Mouse (Mus musculus) heart, postnatal 36 days (tissue): Measurements from ENCODE around the gene Ing3. TPM values are rescaled to one million over a fixed set of nuclear protein-coding genes. Genes with fewer than 3 reads are reported as not detected.

ENCODE experiments used
- DNase-seq, 2 experiments: peaks; one replicate each; pipeline ENCODE4 v3.0.0; 2021 to 2022
- intact Hi-C: fragments of 180-260 bp; cut with DNase I; formaldehyde crosslinking; loops from one replicate; pipeline ENCODE4 v1.15.1; 2025
- total RNA-seq, 2 experiments: library from RNA; stranded (reverse); gene quantifications; 2 replicates each; pipeline ENCODE4 v1.2.3; 2021

The Ing3 gene
- 10 to 100 TPM; 14.1 to 14.4 TPM for total RNA-seq

DNA sequence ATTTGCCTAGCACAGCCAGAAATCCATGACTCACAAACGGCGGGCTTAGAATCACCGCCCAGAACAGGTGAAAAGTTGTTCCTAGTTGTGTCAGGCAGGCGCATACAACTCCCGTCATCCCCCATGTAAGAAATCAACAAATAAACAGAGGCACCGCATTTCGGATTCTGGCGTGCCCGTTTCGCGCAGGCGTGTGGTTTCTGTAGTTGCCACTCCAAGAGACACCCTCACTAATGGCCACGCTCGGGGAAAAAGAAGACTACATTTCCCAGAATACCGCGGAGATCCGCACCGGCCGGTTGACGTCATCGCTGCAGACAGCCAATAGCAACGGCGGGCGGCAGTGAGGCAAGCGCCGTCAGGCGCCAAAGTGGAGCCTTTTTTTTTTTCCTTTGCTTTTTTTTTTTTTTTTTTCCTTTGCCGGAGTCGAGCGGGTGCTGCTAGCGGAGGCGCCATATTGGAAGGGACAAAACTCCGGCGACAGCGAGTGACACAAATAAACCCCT, at the start of gene Ing3:
Ing3 (plus strand) TSS at position 346 of the 506 bp plus-strand sequence.
- DNase-seq = peak; percentile 92 to 94
- intact Hi-C loops = loop anchor here (2.0 to 5.0 kb wide), 2 partner anchors 98 to 152 kb away; no protein-coding TSS in a partner anchor

DNA sequence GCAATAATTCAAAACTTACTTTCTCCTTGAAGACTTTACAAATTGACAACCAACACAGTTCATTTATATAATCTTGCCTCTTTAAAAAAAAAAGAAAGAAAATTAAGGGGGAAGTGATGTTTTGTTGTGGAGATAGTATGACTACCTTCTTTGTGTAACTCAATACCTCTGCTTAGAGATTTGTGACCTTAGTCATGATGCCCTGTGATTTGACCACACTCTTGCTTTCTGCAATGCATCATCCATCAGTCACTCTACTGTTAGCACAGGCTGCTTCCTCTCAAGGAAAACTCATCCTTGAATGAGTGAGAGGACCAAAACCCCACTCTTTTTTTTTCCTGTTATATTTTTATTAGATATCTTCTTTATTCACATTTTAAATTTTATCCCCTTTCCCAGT, 39.7 kb upstream of the Ing3 start:
- intact Hi-C loops = no loop called here
- no peak for DNase-seq

DNA sequence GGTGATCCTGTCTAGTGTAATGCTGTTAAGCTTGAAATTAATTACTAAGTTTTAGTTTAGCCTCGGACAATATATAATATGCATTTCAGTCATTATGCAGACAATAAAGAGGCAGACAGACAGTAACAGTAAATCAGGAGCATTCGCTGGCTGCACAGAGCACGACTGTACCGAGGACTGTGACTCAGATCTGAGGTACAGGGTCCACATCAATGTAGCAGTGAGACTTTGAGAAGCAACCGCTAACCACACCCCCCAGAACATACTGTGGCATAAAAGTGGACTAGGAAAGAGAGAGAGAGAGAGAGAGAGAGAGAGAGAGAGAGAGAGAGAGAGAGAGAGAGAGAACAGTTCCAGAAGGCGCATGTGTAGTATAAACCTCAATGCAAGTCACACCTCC, 38.6 kb upstream of the Ing3 start:
- intact Hi-C loops = no loop called here
- DNase-seq = no peak

DNA sequence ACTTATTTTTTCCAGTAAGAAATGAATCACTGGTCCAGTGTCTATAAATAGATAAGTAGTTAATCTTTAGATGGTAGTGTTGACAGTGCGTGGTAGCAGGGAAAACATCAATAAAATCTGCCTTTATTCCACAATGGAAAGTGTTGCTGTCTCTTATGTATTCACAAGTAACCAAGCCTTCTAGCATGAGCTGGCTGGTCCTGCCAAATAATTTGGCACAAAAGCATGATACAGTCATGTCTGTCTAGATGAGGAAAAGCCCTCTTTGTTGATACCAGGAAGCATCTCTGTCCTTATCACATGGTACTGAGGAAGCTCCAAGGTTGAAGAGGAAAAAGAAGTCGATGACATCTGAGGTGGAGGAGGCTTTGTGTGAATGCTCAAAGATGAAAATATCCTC, 32.8 kb upstream of the Ing3 start:
- intact Hi-C loops = no loop called here
- no peak for DNase-seq

DNA sequence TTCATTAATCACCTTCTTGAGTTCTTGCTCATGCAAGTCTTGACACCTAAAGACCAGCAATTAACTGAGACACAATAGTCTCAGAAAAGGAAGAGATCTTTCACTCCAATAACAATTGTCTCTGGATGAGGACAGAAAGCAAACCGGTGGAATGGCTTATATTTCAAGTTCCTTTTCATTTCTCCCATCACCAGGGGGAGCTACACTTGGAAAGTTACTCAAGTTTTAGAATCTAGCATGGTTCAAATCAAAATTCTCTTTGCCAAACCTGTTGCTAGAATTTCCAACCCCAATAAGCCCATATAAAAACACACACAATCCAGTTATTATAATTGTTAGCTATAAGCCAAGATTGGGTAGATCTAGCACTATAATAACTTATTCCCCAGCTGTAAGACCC, 25.2 kb upstream of the Ing3 start:
- intact Hi-C loops = no loop called here
- DNase-seq = no peak

DNA sequence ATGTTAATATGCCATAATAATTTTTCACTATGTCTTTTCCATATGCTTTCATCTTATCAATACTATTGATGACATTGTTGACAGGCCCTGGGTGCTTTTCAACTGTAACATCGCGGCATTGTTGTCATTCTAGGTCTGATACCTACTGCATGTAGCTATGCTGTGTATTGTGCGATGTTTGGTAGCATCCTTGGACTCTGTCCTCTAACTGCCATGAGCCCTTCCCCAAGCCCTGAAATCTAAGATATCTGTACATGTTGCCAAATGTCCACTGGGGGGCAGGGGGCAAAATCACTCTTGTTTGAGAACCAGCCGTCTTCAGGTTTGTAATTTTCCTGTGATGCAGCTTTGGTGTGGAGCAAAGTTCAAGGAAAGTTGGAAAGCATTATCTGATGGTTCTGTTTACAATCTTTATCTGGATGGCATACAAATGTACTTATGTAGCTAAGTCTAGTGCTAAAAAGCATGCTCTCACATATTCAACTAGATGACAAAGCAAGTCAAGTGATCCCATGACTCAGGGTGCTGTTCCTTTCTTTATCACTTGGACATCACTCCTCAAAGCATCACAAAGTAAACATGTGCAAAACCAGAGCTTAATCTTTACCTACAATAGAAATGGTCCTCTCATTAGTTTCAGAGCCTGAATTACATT, 11.3 kb upstream of the Ing3 start:
- intact Hi-C loops = no loop called here
- no peak for DNase-seq

DNA sequence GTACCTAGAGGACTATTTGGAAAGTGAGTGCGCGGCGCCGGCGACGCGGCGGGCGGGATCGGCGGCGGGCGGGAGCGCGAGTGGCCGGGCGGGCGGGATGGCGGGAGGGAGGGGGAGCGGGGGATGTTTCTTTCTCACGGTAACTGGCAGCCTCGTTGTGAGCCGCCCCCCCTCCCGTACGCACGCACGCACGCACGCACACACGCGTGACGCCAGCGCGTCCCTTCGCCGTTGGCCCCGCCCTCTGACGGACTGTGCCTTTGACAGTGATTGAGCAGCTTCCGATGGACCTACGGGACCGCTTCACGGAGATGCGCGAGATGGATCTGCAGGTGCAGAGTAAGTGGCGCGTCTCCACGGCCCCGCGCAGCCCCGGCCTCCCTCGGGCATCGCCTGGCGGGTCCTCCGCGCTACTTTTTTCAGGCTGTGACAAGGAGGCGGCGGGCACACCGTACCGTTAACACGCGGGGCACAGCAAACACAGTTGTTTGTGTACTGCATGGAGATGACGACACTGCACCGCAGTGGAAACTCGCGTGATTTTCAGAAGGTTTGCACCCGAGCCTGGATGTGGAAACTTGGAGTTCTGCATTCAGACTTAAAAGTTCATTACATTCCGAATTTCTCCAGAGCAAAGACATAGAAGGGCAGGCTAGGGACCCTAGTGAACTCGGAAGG, 539 bp downstream of the Ing3 start:
- DNase-seq = peak; percentile 96
- intact Hi-C loops = loop anchor here (2.0 to 5.0 kb wide), 3 partner anchors 67 to 153 kb away; no protein-coding TSS in a partner anchor

DNA sequence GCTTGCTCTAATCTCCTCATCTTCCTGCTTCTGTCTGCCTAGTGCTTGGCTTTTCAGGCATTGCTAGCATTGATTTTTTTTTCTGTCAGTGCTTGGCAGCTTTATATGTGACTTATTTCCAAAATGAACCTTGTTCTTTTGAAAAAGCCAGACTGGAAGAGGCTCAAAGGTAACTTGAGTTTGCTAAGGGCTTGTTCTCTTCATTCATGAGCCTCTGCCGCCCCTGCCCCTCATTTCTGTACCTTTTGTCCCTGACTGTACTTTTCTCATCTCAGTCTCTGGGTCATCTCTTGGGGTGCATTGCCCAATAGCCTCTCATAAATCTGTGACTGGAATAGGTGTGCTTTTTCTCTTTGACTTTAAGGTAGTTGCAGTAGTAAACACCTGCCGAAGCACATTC, 1.3 kb downstream of the Ing3 start:
- intact Hi-C loops = loop anchor here (2.0 kb wide), 1 partner anchor 66 kb away; no protein-coding TSS in a partner anchor
- no peak for DNase-seq

DNA sequence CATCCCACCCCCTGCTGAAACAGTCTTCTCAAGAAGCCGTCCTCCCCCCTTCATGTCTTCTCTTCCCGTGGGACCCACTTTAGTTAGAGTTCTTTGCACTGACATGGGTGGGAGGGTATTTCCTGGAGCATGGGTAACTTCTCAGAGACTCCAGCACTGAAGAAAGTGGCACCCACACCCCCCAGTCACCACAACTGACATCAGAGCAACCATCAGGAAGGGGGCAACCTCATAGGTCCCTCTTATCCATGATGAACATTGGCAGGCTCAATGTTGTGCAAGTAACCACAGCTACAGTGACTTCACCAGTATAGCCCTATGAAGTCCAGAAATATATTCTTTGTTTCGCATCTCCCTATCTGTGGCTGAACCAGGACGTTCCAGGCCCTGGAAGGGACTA, 6.1 kb downstream of the Ing3 start:
- DNase-seq = no peak
- intact Hi-C loops = no loop called here

DNA sequence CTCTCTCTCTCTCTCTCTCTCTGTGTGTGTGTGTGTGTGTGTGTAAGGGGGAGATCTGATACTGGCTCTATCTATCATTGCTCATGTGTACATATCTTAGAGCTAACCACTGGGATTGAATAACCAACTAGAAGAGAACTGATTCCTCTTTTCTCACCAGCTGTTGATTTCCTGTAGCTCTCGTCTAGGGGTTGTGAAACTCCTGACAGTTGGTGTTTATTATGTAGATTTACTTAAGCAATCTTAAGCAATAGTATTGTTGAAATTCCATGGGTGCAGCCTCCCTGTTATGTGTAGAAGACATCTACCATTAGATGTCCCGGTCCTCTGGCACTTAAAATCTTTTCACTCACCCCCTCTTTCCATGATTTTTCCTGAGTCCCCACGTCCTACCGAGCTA, 9.6 kb downstream of the Ing3 start:
- intact Hi-C loops = no loop called here
- no peak for DNase-seq

DNA sequence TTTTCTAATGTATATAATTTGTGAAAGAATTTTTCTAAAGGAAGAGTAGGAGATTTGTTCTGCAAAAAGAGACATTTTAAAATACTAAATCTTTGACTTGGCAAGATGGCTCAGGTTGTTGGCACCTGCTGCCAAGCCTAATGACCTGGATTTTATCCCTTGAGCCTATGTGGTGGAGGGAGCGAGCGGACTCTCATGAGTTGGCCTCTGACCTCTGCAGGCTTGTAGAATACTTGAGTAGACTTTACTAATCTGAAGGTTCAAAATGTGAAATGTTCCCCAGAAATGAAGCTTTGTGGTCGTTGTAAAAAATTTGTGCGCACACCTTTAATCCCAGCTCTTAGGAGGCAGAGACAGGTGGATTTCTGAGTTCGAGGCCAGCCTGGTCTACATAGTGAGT, 10.5 kb downstream of the Ing3 start:
- intact Hi-C loops = no loop called here
- DNase-seq = no peak

DNA sequence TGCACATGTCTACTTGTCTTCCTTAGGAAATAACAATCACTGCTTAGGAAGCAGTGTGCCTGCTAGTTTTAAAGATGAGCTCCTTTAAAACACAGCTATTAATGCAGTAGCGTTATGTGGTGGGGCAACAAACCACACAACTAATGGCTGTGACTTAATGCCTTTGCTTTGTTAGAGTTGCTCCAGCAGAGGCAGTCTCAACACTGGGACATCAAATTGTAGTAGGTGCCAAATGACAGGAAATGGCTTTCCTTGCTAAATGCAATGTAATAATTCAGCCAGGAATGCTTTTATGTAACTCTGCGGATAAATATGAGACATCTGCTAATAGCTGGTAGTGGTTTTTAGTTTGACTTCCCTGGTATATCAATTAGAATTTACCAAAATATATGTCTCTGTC, 28.2 kb downstream of the Ing3 start:
- no peak for DNase-seq
- intact Hi-C loops = no loop called here

DNA sequence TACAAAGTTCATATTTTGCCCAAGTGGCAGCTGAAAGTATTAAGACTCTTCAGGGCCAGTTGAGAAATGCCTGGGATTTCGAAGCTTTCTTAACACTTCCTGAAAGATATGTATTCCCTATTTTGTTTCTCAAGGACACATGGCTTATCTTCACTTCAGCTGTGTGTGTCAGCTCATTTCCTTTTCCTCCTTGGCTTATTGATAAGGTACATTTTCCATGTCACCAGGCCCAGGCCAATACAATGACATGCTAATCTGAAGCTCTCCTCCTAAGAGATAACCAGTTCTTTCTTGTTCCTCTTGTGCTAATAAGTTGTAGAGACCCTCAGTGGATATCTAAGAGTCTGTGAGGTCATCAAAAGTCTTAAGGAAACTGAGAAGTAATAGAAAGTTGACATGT, 31.7 kb downstream of the Ing3 start:
- intact Hi-C loops = no loop called here
- DNase-seq = no peak

DNA sequence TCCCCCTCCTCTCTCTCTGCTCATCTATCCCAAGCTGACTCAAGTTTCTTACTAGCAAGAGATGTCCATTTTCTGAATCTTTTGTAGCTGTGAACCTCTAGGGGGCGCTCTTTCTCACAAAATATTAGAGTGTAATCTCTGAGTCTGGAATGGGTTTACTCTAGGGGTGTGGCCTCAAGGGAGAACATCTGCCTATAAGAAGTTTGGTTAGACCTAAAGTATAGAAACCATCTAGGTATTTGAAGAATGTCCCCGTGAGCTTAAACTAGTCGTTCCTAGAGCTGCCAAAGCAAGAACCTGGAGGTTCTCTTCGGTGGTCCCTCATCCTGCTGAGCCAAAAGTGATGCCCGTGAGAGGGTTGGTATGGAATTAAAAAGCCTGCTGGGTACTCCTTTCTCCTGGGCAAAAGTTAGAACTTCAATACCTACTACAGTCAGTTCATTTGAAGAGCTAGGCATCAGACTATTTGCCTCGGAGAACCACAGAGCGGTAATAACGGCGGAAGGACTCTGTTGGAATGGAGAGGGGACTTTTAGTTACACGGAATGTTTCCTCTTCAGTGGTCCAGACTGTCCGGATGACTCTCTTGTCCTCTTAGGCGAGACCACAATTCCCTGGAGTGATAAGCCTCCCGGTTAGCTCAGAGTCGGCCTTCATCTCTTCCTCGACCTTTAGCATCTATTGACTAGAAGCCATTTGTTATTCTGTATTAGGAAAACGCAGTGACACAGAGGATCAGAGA, 35.8 kb downstream of the Ing3 start:
- intact Hi-C loops = loop anchor here (1.0 to 5.0 kb wide), 4 partner anchors 60 to 188 kb away; no protein-coding TSS in a partner anchor
- peak; percentile 65 to 74 for DNase-seq

DNA sequence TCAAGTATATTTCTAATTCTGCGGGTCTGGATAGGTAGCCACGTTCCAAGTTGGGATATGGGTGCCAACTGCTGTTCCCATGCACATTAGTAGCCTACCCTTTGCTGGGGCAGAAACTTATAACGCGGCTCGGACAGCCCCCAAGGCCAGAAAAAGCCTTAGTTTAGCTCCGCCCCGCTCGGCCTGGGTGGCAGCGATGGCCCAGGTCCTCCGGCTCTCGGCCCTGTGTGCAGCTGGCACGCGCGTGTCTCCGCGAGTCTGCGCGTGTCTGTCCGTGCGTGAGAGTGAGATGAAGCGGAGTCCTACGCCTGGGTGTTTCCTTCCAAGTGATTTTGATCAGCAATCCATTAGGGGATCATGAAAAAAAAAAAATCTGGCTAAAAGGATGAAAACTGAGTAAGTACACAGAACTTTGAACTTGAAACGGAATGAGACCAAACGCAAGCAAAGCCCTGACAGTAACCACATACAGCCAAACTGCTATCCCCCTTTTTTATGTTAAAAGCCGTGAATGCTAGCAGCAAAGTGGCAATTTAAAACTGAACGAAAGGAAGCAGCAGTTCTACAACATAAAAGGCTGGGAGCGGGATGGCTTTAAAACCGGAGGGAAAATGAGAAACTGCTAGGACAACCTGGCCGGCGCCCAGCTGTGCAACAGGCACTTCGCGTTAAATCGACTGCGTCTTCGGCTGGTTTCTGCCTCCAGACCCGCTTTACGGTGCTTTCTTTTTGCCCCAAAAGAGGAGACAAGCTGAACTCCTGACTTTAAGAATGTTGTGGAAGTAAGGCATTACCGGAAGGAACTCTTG, 36.6 kb downstream of the Ing3 start, which contains the start of gene Cped1:
Cped1 (plus strand) TSS at position 185 of the 809 bp plus-strand sequence.
- intact Hi-C loops = loop anchor here (1.0 to 5.0 kb wide), 6 partner anchors 15 to 189 kb away; no protein-coding TSS in a partner anchor

DNA sequence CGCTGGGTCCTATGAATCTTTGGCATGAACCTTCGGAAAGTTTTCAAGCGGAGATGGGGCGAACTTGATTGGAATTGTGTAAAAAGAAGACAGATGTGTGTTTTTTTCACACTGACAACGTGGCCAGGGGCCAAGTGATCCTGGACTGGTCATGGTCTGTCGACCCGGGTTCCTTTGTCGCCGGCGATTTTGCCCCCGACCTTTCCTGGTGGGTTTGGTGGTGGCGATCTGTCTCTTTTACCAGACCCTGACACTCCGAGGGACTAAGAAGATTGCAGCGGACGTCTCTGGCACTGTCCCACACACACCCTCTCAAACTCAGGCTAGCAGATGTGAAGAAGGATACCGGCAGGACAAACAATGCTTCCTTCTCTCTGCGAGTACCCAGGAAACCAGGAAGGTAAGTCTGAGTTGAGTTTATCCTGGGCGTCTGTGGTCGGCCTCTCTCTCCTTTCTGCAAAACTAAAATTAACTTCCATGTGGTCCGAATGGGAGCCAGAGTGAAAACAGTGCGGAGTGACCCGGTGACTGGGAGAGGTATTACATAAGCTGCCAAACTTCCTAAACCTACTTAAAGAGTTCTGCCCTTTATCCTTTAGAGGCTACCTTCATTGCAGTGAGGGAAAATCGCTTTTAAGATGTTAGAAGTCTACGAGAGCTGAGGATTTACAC, 37.4 kb downstream of the Ing3 start:
- intact Hi-C loops = loop anchor here (2.0 to 5.0 kb wide), 3 partner anchors 14 to 189 kb away; no protein-coding TSS in a partner anchor

More for the DNA sequence above, 36.6 kb downstream of the Ing3 start, which contains the start of gene Cped1:
- DNase-seq = peak; percentile 77 to 85

DNA sequence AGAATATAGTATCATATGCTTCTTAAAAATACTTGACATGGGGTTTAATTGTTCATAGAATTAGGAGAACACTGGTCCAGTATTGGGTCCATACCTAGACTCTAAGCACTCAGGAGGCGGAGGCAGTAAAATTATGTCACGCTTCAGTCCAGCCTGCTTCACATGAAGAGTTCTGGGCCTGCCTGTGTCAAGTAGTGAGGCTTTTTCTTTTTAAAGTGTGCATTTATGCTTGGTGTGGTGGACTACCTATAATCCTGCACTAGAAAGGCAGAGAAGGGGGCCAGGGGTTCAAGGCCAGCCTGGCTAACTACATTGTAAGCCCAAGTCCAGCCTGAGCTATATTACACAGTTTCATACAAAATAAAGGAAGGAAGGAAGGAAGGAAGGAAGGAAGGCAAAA, 38.2 kb downstream of the Ing3 start:
- DNase-seq = no peak
- intact Hi-C loops = loop anchor here (2.0 to 5.0 kb wide), 3 partner anchors 13 to 190 kb away; no protein-coding TSS in a partner anchor

More for the DNA sequence above, 37.4 kb downstream of the Ing3 start:
- DNase-seq = peak; percentile 65 to 72

DNA sequence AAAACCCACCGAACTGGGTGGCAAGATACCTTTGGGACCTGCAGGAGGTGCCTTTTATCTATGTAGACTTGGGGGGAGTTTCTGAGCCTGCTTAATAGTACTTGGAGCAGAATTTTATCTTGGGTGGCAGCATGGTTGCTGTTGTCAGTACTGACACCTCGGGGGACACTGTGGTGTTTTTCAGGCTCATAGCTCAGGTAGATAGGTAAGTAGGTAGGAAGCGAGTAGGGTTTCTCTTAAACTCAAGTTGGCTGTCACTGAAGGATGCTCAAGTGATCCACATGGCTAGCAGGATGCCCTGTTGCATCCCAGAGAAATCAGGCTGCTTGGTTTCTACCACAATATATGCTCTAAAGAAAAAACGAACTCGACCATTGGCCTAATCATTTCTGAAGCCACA, 38.9 kb downstream of the Ing3 start:
- no peak for DNase-seq
- intact Hi-C loops = loop anchor here (5.0 kb wide), 1 partner anchor 191 kb away; no protein-coding TSS in a partner anchor

DNA sequence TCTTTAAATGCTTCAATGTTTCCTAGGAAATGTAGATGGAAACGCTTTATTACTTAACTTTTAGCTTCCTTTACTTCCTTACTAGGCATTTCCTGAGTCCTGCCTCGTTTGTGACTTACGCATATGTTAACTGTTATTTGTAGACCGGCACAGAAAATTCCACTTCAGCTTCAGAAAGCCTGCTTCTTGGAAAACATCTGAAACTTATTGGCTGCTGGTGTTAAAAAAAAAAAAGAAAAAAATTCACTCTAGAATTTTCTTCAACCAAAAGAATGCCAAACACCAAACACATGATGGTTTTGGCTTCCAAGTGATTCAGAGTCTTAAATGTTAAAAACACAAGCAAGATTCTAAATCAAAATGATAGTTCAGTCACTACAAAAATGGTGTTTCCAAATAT, 39.7 kb downstream of the Ing3 start:
- intact Hi-C loops = loop anchor here (5.0 kb wide), 1 partner anchor 192 kb away; no protein-coding TSS in a partner anchor
- DNase-seq = no peak
